Mouse (Mus musculus): Measurements from ENCODE around the gene BC049715.

BC049715 gene

DNA sequence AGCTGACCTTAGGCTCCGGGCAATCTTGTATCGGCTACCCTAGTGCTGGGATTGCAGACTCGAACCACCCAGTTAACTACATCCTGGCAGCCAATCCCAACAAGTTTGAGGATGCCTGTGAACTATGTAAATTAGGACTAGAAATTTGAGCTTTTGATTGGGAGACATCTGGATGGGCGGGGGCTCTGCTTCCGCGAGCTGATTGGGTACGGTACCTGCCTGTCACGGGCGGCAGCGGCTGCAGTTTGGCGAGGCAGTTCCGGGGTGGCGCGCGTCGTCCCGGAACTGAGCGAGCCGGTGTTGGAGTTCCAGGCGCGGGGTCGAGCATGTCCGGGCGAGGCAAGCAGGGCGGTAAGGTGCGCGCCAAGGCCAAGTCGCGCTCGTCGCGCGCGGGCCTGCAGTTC is 19.4 kb upstream of the BC049715 start, which contains the start of gene H2afj:
Gene H2afj, plus strand, starts transcription at position 231 of the 404 bp plus-strand sequence.
- intact Hi-C loops (cut with DNase I), result loop anchor here (2.0 kb wide), 1 partner anchor 17 kb away; no protein-coding TSS in a partner anchor

DNA sequence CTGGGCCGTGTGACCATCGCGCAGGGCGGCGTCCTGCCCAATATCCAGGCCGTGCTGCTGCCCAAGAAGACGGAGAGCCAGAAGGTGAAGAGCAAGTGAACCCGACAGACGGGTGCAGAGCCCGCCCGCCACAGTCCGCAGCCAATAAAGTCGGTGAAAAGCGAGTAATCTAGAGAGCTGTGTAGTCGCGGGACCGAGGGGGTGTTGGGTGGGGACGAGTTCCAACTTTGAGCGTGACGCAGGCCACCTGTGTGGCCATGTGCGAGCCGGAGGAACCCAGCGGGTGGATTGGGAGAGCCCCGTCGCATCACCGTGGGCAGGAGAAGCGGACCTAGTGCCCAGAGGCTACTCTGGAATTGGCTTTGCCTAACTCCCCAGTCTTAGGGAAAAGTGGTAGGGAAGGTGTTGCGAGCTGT is 18.8 kb upstream of the BC049715 start:
- intact Hi-C loops (cut with DNase I), result loop anchor here (2.0 kb wide), 1 partner anchor 16 kb away; no protein-coding TSS in a partner anchor

DNA sequence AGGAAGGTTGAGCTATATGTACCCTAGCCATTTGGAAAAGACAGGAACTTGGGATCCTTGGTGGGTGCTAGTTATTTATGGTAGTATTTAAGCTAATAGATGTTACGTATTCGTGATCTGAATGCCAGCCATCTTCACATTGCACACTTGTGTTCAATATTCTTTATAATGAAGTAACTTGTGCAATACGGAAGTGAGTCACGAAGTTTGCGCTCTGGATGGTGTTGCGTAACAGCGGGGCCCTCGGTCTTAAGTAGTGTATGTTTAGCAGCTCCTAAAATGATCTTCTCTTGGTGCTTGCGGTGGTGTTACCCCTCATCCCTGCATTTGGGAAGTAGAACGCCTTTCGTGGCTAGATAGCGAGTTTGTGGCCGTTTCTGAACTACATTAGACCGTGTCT is 18.3 kb upstream of the BC049715 start:
- intact Hi-C loops (cut with DNase I), result loop anchor here (2.0 kb wide), 1 partner anchor 16 kb away; no protein-coding TSS in a partner anchor

DNA sequence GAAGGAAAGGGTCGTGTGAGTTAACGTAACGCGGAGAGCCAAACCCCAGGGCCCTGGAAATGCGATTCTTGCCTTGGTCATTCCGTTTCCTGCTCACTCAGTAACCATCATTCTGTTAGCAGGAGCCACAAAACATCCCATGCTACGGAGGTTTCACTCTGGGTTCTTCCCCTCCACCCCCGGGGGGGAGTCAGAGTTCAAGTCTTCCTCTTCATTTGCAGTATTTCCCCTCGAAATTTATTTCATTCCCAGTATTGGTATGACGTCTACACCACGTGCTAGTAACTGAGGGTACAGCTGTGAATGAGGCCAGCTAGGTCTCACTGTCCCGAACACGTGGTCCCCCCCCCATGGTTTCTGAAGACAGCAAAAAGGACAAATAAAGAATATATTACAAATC is 17.8 kb upstream of the BC049715 start:
- intact Hi-C loops (cut with DNase I), result loop anchor here (2.0 kb wide), 1 partner anchor 15 kb away; no protein-coding TSS in a partner anchor

DNA sequence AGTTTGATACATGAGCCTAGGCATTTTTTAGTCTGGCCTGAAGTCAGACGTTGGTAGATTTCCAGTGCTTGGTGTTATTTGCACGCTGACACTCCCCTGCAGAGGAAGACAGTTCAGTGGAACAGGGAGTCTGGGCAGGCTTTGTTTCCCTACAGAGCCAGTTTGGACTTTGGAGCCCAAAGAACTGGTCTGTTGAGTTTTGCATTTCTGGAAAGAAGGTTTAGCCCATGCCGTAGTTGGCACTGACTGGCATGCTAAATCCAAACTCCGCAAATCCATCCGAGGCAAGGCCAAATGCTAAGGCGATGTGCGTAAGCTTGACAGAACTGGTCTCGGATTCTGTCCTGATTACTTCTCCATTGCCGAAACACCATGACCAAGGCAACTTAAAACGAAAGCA is 16.2 kb upstream of the BC049715 start:
- intact Hi-C loops (cut with DNase I), result no loop called here

DNA sequence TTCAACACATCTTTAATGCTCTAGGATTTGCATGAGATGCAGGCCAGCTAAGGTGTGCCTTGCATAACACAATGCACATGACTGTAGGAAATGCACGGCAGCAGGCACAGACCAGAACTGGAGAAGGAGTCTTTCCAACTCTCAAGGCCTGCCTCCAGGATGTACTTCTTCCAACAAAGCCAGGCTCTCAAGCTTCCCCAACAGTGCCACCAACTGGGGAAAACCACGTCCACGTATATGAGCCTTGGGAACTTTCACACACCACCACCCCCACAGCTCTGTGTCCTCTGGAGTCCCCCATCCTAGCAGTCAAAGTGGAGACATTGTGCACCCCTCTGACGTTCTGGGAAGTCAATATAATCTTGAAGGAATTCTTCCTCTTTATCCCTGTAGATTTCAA is 14.3 kb upstream of the BC049715 start:
- intact Hi-C loops (cut with DNase I), result no loop called here

GRCm38 (mm10) chr6:136815381-136815780 is 12.0 kb upstream of the BC049715 start:
- intact Hi-C loops (cut with DNase I), result no loop called here

GRCm38 (mm10) chr6:136816826-136817225 is 10.6 kb upstream of the BC049715 start:
- intact Hi-C loops (cut with DNase I), result no loop called here

DNA sequence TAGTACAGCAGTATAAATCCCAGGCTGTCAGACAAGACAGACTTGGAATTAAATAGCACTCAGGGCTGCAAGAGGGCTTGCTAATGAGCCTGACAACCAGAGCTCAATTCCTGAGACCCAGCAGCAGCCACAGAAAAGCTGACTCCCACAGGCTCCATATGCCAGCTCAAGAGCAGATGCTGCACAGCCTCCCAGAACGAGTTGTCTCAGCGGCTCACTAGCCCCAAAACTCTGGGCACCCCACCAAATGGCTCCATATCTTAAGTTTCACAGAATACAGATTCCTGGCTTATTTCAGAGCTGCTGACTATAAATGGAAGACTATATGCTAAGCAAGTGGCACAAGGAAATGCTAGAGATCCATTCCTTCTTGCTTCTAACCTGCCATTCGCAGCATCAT is 9.9 kb upstream of the BC049715 start:
- intact Hi-C loops (cut with DNase I), result no loop called here

- intact Hi-C loops (cut with DNase I), result no loop called here
Measured at GRCm38 (mm10) chr6:136820381-136820780, 7.0 kb upstream of the BC049715 start.

- intact Hi-C loops (cut with DNase I), result no loop called here
Measured at GRCm38 (mm10) chr6:136821086-136821485, 6.3 kb upstream of the BC049715 start.

DNA sequence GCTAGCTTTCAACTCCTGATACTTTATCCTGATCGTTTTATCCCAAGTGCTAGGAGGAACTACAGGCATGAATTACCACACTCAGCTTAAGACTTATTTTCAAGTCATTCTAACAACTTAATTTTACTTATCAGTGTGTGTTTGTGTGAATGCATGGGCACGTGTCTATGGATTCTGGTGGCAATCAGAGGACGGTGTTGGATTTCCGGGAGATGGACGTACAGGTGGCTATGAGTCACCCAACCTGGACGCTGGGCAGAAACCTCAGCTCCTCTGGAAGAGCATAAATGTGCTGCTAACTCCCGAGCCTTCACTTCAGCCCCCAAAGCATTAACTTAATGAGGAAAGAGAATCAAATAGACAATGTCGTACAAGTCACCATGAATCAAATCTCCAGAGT is 2.4 kb upstream of the BC049715 start:
- intact Hi-C loops (cut with DNase I), result loop anchor here (2.0 kb wide), 1 partner anchor 16 kb away; the partner anchor contains the start of gene H2afj

GRCm38 (mm10) chr6:136827116-136827515 is 310 bp upstream of the BC049715 start:
- intact Hi-C loops (cut with DNase I), result no loop called here

DNA sequence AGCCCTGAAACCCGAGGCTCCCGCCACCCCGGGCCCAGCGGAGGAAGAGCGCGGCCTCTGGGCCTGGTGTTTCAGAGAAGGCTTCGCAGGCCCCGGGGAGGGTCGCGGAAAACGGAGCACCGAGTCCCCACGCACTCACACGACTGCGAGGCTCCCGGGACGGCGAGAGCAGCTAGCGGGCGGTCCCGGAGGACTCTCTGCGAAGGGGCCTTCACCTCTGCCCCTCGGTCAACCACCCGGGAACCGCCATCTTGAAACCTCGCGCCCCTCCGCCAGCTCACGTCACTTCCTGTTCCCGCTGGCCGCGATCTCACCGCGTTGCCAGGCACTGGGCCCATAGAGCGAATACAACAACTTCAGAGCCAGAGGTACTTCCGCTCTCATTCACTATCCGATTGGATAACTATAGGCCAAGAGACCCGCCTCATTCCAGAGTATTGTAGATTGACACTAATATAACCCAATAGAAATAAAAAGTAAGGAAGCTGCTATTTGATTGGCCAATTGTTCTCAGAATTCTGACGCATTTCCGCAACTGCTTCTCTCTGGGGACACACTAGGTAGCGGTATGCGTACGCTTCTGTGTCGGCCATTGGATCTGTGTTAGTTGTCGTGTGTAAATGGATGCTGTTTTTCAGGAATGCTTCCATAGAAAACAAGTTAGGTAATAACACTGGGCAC is 595 bp downstream of the BC049715 start, which contains the start of gene Wbp11:
Gene Wbp11, minus strand, starts transcription at position 353 of the 681 bp plus-strand sequence.
- intact Hi-C loops (cut with DNase I), result no loop called here

DNA sequence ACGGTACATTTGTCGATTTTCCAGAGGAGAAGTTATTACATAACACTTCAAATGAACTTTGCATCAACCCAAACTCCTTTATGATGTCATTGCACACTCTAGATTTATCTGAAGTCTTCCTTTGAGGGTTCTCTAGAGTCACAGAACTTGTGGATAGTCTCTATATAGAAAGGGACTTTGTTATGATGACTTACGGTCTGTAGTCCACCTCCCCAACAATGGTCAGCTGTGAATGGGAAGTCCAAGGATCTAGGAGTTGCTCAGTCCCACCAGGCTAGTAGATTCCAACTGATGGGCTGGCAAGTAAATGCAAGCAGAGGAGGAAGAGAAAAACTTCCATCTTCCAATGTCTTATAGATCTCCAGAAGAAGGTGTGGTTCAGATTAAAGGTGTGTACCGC is 1.3 kb downstream of the BC049715 start:
- intact Hi-C loops (cut with DNase I), result no loop called here

DNA sequence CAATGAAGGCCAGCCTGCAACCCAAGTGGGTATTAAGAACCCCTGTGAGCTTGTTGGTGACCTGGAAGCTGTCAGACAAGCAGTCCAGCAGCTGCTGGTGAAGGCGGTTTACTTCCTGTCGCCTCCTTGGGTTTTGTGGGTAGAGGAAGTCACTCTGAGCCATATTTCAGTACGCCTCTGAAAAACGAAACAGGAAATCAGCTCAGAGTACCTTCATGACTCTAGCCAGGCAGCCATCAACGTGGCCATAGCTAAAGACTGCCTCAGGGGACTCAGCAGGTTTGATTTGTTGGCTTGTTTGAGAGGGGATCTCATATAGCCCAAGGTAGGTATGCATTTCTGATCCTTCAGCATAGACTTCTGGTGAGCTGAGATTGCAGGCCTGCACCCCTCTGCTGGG is 4.3 kb downstream of the BC049715 start:
- intact Hi-C loops (cut with DNase I), result no loop called here

DNA sequence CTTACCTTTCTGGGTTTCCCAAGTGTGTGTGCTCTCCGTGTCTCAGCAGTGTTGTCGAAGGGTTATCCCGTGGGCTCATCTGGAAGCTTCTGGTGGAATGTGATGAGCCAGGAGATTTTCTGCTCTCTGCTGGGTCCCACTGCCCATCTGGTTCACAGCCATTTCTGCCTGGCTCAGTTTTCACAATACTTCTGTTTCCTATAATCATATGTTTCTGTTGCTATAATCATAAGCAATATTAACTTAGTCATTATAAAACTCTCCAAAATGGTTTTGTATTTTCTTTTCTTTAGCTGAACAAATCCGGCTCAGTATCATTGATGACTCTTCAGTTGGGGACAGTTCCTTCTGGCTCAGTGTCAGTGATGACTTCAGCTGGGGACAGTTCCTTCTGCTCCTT is 7.9 kb downstream of the BC049715 start, which contains the start of gene Smco3:
Gene Smco3, minus strand, starts transcription at position 101 of the 400 bp plus-strand sequence.
- intact Hi-C loops (cut with DNase I), result no loop called here

DNA sequence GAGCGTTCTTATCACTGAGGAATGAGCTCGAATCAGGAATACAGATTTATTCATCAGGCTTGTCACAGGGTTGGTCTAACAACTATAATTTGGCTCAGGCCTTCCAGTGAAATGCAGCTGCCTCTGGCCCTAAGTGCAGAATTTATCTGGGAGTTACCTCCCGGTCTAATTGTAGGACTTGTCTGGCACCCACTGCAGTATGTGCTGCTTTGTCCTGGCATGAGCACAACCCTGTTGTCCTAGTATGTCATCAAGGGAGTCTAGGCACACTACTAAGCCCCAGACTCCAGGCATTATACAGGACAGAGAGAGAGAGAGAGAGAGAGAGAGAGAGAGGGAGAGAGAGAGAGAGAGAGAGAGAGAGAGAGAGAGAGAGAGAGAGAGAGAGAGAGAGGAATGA is 9.9 kb downstream of the BC049715 start:
- intact Hi-C loops (cut with DNase I), result no loop called here

DNA sequence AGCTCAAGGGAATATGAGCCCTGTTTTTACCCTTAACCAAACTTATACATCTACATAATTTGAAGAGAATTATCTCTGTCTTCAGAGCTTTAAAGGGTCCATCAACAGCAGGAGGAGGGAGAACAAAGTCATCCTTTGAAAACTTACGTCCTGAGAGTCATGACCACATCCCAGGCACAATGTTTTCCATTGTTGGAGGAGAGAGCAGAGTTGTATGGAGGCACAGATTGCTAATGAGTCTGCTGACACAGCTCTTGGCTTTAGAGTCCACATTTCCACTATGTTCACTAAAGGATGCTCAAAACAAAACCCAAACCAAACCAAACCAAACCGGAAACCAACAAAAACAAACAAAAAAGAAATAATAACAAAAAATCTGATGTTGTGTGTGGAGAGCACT is 17.5 kb downstream of the BC049715 start:
- intact Hi-C loops (cut with DNase I), result no loop called here

- intact Hi-C loops (cut with DNase I), result no loop called here
Measured at GRCm38 (mm10) chr6:136845706-136846480, 18.5 kb downstream of the BC049715 start.

DNA sequence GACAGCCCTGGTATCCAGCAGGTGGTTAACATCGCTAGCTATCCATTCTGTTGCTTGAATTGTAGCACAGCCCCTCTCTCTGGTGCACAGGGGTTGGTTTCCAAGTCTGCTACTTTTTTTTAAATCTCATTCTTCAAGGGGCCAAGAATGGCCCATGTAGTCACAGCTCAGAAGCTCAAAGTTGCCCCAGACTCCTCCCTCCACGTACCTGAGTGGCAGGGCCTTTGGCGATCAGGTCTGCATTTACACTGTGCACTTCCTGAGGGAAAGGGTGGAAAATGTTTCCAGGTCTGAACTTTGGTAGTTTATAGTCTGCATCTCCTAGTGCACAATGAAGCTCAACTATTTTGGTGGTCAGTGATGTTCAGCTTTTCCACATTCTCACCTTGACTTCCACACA is 19.8 kb downstream of the BC049715 start:
- intact Hi-C loops (cut with DNase I), result no loop called here

DNA sequence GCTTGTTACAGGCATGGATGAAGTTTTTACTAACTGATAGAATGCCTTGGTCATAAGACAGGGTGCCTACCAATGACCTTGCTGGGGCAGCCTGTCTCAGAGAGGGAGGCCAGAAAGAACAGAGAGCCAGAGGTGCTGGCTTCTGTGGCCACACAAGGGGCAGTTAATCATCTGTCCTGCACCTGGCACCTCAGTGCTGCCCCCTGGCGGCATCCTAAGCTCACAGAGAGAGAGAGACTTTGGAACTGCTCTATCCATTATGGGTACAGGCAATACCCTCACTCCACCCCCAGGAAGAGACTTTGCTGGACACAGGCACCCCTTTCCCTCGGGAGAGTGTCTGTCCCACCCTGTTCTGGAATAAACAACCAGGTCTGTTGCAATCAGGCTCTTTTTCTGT is 20.4 kb downstream of the BC049715 start:
- intact Hi-C loops (cut with DNase I), result no loop called here

All from adrenal gland (tissue).